Mouse (Mus musculus) gastrocnemius, postnatal 25 days (tissue): ENCODE results near the gene Foxd2. TPM values are rescaled to one million over a fixed set of nuclear protein-coding genes. Genes with fewer than 3 reads are reported as not detected.

Experiments used
- DNase-seq: peaks from one replicate; pipeline ENCODE4 v3.0.0; 2022
- total RNA-seq, 2 experiments: library from RNA; stranded (reverse); gene quantifications; 1 replicate in 1 of 2; 2 replicates in 1 of 2; pipeline ENCODE4 v1.2.3; 2021

Gene Foxd2
- total RNA-seq, 2 experiments from 2014 or later, result 0.19 to 0.33 TPM

GRCm38 (mm10) chr4:114912705-114913593 is 4.3 kb upstream of the Foxd2 start:
- DNase-seq, result no peak

- no peak for DNase-seq
Measured at GRCm38 (mm10) chr4:114909602-114910484, 1.2 kb upstream of the Foxd2 start.

GRCm38 (mm10) chr4:114907951-114908828 is 483 bp downstream of the Foxd2 start:
- peak; percentile 32 for DNase-seq

- DNase-seq, result peak; percentile 10
Measured at GRCm38 (mm10) chr4:114907056-114907917, 1.4 kb downstream of the Foxd2 start.

DNA sequence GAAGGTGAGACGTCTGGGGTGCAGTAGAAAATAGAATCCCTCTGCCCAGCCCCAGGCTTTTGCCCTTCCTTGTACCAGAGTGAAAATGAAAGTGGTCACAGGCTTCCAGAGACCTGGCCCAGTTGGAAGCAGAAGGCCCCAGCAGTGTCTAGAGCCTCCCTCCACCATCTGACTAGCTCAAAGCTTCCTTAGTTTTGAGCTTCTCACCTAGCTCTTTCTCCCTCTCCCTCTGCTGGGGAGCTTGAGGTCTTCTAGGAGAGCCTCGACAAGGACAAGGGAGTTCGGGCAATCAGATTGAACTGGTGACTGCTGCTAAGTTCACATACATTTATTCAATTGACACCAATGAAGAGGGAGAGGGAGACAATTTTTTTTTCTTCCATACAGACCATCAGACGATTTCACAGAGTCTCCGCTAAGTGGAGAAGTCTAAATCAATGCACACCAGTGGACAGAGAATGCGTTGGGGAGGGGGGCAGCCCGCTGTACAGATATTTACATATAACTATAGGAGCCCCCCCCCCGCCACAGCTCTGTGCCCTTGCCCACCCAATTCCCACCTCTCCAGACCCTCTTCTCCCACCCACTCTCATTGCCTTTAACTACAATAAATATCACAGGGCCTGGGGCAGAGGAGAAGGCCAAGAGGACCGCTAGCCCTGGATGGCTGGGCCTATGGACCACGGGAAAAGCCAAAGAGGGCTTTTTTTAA is 2.5 kb downstream of the Foxd2 start:
- no peak for DNase-seq

GRCm38 (mm10) chr4:114905501-114905900 is 3.2 kb downstream of the Foxd2 start:
- DNase-seq, result no peak

- DNase-seq, result no peak
Measured at GRCm38 (mm10) chr4:114903422-114903782, 5.3 kb downstream of the Foxd2 start.

GRCm38 (mm10) chr4:114902641-114903421 is 5.8 kb downstream of the Foxd2 start:
- no peak for DNase-seq

DNA sequence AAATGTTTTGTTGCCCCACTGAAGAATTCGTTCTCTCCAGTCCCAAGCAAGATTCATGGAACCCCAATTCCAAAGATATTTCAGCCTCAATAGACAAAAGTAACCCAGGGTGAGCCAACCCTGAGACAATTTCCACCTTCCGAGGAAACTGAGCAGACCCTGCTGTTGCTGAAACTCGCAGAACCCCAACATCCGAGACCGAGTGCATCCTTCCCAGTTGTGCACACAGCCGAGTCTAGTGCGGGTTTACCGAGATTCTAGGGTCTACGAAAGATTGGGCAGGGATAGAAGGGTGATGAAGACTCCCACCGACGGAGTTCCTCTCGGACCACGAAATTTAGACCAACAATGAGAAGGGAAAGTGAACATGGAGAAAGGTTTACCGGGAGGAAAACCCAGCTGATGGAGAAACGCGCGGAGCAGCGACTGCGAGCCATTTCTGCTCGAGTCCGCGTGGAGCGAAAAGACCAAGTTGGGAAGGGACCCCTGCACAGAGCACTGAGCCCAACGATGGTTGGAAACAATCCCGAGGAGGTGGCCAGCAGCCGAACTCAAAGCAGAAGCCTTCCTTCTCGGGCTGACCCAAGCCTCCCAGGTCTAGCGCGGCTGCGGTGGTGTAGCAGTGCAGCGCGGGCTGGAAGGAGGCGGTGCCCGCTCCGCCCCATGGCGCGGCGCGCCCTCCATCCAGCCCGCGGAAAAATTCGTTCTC is 6.9 kb downstream of the Foxd2 start:
- DNase-seq, result no peak

DNA sequence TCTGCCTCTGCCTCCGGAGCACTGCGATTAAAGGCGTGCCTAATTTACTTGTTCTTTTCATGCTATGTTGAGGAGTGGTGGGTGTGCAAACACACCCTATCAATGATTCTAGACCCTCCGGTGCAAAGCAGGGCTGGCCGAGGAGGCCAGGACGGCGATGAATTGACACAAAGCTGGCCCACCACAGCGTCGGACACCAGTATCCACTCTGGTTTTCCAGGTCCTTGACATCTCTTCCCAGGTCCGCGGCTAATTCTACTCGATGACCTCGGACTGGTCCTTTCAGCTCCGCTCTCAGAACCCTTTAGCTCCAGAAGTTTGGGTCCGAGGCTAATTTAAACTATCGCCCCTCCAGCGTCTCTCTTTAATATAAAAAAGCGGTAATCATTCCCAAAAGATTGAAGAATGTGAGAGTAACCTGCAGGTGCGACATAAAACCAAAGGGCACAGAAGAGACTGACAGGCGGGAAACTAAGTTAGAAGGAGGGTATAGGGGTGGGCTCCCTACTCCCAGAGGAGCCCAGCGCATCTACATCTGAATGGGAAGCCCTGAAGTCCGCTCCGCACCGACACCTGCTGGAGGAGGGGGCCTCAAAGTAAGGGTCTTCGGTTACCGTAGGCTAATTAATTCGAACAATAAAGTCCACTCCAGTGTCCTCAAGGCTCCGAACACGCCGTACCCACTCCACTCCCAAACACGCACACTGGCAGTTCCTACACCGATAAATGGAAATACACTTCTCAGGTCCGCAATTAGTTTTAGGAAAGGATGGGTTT is 7.6 kb downstream of the Foxd2 start:
- no peak for DNase-seq

DNA sequence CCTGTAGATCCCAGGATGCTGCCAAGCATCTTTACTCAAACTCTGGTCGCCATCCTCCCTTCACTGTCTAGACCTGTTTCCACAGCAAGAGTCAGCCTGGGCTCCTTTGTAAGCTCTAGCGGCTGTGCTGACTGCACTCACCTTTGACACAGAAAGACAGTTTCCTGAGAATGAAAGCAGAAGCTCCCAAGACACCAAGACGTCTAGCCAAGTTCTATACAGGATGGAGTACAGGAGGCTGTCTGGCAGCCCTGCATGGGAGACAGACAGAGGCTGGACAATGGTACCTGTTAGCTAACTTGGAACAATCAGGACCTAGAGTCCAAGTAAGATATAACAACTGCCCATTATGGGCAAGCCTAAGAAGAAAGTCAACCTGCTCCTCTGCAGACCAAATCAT is 8.8 kb downstream of the Foxd2 start:
- DNase-seq, result no peak

GRCm38 (mm10) chr4:114897853-114898252 is 10.8 kb downstream of the Foxd2 start:
- DNase-seq, result no peak

GRCm38 (mm10) chr4:114882232-114882631 is 26.4 kb downstream of the Foxd2 start:
- no peak for DNase-seq

GRCm38 (mm10) chr4:114876441-114876972 is 32.2 kb downstream of the Foxd2 start:
- DNase-seq, result no peak

- no peak for DNase-seq
Measured at GRCm38 (mm10) chr4:114869765-114870490, 38.7 kb downstream of the Foxd2 start.

- no peak for DNase-seq
Measured at GRCm38 (mm10) chr4:114863166-114863565, 45.5 kb downstream of the Foxd2 start.

GRCm38 (mm10) chr4:114858426-114858825 is 50.2 kb downstream of the Foxd2 start:
- DNase-seq, result no peak
